Mouse (Mus musculus) monocyte, adult 5-6 weeks (primary cell): ENCODE measurements around the gene Arih1. TPM values are rescaled to one million over a fixed set of nuclear protein-coding genes. Genes with fewer than 3 reads are reported as not detected.

ENCODE experiments used
- ATAC-seq: fragments of 153-309, 156-312 bp; replicated peaks from 2 replicates; pipeline ENCODE4 v1.8.0; 2017; ENCODE audit warnings: mild to moderate bottlenecking; ENCODE audit not compliant: low TSS enrichment, insufficient number of reproducible peaks, severe bottlenecking, poor library complexity, low FRiP score
- total RNA-seq: library from RNA; stranded (forward); fragments of 200-1000, 200-491, 200-594 nt; gene quantifications from 3 replicates; pipeline ENCODE4 v1.2.3, GENCODE M21; 2017

Gene Arih1
- total RNA-seq, 1 experiment from 2014 or later: 109 TPM

DNA sequence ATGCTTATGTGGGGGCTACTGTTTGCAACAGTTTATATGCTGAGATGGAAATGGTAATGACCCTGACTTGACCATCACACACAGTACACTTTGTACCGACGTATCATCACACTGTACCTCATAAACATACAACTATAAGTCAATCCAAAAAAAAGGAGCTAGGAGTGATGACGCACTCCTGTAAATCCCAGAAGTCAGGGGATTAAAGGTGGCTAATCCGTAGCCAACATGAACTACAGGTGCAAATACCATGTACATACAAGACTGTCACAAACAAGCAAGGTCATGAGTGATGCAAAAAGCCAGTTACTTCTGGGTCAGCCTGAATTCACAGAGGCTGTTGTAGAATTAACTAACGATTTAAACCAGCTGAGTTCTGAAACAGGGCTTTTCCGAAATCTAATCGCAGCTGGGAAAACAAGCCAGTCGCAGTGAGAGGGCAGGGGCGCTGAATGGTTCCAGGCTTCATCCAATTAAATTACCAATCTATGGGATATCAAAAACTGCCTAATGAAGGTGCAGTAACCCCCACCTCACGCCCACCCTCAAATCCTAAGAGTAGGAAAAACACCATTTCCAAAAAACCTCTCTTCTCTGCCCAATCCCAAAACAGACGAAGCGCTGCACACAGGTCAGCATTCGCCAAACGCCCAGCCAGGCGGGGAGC lies 133.7 kb downstream of the Arih1 start:
- no peak for ATAC-seq

DNA sequence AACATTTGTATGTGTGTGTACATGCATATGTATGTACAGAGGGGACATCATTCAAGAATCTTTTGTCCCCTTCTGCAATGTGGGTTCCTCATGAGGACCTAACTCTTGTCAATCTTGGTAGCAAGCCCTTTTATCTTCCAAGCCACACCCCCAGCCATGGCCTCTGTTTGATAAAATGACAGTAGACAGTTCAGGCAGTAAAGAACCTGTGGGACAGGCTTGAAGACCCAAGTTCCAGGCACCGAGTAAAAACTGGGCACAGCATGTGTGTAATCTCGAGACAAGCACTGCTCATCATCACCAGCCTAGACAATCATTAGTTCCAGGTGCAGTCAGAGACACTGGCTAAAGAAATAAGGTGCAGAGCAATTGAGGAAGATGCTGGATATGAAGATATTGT lies 140.2 kb downstream of the Arih1 start:
- no peak for ATAC-seq

DNA sequence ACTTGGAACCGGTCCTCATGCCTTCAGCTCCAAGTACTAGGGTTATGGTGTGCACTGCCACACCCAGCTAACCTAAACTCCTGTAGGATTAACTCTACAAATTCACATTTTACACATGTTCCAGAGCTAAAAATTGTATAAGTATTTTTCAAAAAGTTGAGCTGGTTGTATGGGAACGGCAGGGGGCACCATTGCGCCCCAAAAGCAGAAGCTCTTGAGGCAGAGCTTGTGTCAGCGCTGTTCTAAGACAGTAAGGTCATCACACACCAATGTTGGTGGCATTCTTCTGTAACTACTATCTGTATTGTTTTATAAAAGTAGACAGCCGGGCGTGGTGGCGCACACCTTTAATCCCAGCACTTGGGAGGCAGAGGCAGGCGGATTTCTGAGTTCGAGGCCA lies 146.4 kb downstream of the Arih1 start:
- ATAC-seq: no peak

DNA sequence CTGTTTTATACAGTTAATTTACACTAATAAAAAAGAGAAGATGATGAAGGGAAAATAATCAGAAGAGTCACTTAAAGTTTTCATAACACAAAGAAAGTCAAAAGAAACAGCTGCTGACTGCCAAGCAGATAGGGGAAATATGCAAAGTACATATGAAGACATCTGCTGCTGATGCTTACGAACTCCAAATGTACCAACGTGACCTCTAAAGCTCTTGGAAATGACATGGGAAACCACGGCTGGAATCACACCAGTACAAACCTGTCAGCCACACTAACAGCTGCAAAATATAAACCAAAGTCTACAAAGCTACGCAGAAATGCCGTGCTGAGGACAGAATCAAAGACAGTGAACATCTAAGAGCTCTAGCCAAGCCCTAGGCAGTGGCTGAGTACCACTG lies 147.3 kb downstream of the Arih1 start:
- no peak for ATAC-seq

- ATAC-seq: no peak
Observed at GRCm38 (mm10) chr9:59338411-59338810, 148.0 kb downstream of the Arih1 start.

Other genes starting within 250 kb of the Arih1 start
- 20.3 to 28.9 TPM (median 21.8 TPM) in 3 replicates for gene Adpgk, start 195.1 kb downstream of the Arih1 start, total RNA-seq
- gene Bbs4, start 133.1 kb downstream of the Arih1 start, total RNA-seq: 7.9 to 13.3 TPM (median 11.9 TPM) in 3 replicates
- gene Hexa, start 52.9 kb upstream of the Arih1 start, total RNA-seq: 97.3 to 114 TPM (median 107 TPM) in 3 replicates
- gene Tmem202, start 53.2 kb upstream of the Arih1 start, total RNA-seq: 0.39 TPM in 1 of 3 replicates, not detected in the others
- gene Celf6, start 91.3 kb upstream of the Arih1 start, total RNA-seq: not detected in 3 replicates
- 19.9 to 29.5 TPM (median 25.5 TPM) in 3 replicates for gene Parp6, start 130.7 kb upstream of the Arih1 start, total RNA-seq
- 498 to 575 TPM (median 546 TPM) in 3 replicates for gene Pkm, start 169.8 kb upstream of the Arih1 start, total RNA-seq
- gene Gramd2, start 193.5 kb upstream of the Arih1 start, total RNA-seq: 0.19 to 0.53 TPM (median 0.49 TPM) in 3 replicates